Mouse (Mus musculus) granulocyte monocyte progenitor cell, adult 5-6 weeks (primary cell): ENCODE measurements around the gene Gm49395. TPM values are rescaled to one million over a fixed set of nuclear protein-coding genes. Genes with fewer than 3 reads are reported as not detected.
A peak's percentile ranks its signal among the peaks of the same experiment; 100 is the strongest.

ENCODE experiments used
- ATAC-seq: replicated peaks from 2 replicates; pipeline ENCODE4 v1.8.0; 2016; ENCODE audit warnings: mild to moderate bottlenecking, moderate TSS enrichment, inconsistent platforms; ENCODE audit not compliant: poor library complexity, severe bottlenecking
- total RNA-seq, 2 experiments: library from RNA; stranded (forward) in 1 of 2; stranded (reverse) in 1 of 2; fragments of 200-712, 200-1000 nt in 1 of 2; fragments of >200 nt in 1 of 2; fragmentation: Nextera tagmentation in 1 of 2; gene quantifications; 2 replicates each; pipeline ENCODE4 v1.2.3; 2014 to 2017

Gm49395 gene
- total RNA-seq (2014; fragmentation: Nextera tagmentation) (16.8 and 25.2 TPM in 2 replicates), total RNA-seq (2017) (7.6 and 9.3 TPM in 2 replicates)

GRCm38 (mm10) chr13:115101355-115102191 is at the start of gene Gm49395, which contains the start of gene Itga1:
Gm49395 (minus strand) TSS chr13:115101921.
Itga1 (minus strand) TSS chr13:115101964.
- ATAC-seq, result peak; percentile 75

DNA sequence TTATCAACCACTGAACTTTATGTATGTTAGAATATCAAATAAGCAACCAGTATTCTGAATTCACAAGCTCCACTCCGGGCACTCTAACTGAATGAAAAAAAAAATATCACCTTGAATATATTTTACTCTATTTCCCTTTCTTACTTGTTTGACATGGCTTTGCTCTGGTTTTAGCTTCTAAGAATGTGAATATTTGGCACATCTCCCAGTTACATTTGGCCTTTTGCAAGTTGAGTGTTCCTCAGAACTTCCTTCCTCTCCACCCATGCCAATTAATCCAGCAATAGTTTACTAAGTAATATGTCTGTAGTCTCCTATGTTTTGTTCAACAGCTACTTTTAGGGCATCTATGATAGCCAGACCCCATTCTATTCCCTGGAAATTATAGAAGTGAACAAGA is 48.9 kb upstream of the Gm49395 start:
- ATAC-seq, result no peak

DNA sequence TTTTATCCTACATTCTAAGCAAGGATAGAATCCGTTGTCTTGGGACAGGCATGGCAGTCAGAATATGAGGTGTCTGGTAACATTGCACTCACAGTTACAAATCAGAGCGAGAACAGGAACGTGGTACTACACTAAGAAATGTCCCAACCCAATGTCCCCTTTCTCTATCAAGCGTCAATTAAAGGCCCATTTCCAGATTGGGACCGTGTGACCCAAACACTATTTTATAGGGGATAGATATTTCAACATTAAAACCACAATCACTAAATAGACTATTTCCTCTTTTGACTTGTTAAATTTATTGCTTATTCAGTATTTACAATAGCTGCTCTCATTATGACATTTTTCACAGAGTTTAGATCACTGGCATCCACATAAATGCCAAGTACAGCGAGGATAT is 48.1 kb upstream of the Gm49395 start:
- ATAC-seq, result peak; percentile 88

DNA sequence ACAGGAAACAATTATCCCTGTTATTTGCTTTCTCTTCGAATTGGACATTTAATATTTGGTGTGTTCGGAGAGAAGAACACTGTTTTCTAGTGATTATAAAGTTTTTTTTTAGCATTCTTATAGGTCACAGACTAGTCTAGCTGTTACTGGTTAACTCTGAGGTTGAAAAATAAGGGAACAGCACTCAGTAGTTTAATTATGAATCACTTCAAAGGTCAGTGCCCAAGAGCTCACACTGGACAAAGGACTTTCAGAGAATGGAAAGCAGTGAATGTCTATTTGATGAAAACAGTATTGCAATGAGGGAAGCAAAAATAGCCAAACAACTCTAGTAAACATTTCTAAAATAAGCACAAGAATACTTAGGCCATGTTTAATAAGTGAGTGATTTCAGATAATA is 41.9 kb upstream of the Gm49395 start:
- ATAC-seq, result no peak

GRCm38 (mm10) chr13:115142066-115142465 is 40.3 kb upstream of the Gm49395 start:
- ATAC-seq, result peak; percentile 94

DNA sequence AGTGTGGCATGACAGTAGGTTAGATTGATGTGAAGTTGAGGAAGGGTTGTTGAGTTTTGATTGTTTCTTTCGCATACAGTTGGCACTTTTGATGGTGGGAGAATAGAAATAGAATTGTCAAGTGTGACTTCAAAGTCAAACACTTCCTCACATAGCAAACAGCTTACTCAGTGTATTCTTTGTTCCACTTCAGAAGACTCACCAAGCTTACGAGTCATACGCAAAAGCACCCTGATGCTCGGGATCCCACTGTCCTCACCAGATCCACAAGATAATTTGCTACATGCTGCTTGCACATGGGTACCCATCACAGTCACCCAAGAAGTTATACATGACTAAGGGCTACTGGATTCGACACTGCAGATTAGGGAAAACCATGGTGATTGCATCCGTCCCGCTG is 36.8 kb upstream of the Gm49395 start:
- no peak for ATAC-seq

DNA sequence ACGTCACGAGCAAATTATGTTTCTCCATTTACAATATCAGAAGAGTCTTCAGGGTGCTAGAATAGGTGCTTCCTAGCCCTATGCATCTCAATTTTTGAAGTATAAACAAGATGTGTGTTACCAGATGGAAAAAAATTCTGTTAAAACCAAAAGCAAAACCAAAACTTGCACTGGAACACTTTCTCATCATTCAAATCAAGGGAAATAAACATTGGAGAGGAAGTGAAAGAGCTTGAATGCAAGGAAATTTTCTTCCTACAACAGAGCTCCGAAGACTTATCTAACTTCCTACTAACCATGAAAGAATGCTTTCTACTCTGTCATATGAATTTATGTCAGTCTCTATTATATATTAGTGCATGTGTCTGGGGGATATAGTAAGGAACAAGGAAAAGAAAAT is 35.0 kb upstream of the Gm49395 start:
- peak; percentile 88 for ATAC-seq

DNA sequence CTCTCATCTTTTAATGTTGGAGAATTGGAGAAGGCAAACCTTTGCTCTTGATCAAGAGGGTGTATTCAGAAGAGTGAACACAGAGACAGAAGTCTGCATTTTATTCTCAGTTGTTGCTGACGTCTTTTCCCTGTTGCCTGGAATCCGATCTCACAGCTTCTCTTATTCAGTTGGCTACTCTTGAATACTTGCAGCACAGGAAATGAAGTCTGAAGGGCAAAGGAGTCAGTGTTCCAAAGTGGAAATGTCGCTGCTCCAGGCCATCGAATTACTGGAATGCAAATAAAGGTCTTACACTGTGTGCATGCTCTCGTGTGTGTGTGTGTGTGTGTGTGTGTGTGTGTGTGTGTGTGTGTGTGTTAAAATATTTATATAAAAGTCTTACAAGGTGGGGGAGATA is 30.7 kb upstream of the Gm49395 start:
- no peak for ATAC-seq

GRCm38 (mm10) chr13:115131381-115131780 is 29.7 kb upstream of the Gm49395 start:
- ATAC-seq, result no peak

GRCm38 (mm10) chr13:115130035-115130434 is 28.3 kb upstream of the Gm49395 start:
- peak; percentile 76 for ATAC-seq

- no peak for ATAC-seq
These were observed 26.1 kb upstream of the Gm49395 start for GRCm38 (mm10) chr13:115127826-115128225.

DNA sequence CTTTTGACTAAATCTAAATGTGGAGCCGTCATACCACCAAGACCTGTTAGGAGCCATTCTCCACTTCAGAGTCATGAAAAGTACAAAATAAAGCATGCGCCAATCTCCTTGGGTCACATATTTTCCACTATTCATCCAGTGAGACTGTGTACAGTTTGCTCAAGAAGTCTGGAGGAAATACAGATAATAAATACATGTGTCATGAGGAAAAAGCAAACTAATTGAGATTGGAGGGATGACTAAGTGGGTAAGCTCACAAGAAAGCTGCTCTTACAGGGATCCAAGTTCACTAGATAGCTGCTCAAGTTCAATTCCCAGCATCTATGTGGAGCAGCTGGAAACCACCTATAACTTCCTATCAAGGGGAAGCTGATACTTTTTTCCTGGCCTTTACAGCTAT is 24.8 kb upstream of the Gm49395 start:
- ATAC-seq, result no peak

- ATAC-seq, result no peak
These were observed 23.4 kb upstream of the Gm49395 start for GRCm38 (mm10) chr13:115125130-115125529.

GRCm38 (mm10) chr13:115124521-115124920 is 22.8 kb upstream of the Gm49395 start:
- ATAC-seq, result no peak

DNA sequence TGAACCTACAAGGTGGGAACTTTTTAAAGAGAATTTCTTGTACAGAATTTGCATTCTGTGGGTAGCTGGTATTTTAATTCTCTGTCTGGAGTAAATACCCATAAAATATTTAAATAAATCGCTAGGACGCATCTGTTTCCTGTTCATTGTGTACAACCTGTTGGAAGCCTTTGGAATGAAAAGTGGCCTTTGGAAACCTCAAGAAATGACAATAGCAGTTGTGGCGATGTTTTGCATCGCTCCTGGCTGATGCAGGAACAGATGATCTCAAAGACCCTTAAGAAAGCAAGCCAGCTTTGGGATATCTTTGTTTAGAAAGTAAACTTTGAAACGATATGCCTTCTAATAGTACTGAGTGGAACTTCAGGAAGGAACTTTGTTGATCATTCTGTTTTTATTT is 17.0 kb upstream of the Gm49395 start:
- ATAC-seq, result no peak

DNA sequence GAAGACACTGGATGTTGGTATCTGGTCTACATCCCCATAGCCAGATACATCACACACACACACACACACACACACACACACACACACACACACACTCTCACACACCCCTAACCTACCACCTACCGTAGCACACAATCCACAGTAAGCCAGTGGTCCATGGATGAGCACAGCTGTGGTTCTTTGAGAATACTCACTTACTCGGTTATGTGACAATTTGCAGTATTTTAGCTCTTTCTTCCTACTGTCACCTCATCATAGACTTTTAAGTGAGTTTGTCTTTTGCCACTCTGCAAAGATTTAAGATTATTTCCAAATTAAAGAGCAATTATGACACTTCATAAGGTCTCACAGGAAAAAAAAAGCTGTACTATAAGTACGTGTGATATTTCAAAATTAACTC is 16.5 kb upstream of the Gm49395 start:
- ATAC-seq, result no peak

DNA sequence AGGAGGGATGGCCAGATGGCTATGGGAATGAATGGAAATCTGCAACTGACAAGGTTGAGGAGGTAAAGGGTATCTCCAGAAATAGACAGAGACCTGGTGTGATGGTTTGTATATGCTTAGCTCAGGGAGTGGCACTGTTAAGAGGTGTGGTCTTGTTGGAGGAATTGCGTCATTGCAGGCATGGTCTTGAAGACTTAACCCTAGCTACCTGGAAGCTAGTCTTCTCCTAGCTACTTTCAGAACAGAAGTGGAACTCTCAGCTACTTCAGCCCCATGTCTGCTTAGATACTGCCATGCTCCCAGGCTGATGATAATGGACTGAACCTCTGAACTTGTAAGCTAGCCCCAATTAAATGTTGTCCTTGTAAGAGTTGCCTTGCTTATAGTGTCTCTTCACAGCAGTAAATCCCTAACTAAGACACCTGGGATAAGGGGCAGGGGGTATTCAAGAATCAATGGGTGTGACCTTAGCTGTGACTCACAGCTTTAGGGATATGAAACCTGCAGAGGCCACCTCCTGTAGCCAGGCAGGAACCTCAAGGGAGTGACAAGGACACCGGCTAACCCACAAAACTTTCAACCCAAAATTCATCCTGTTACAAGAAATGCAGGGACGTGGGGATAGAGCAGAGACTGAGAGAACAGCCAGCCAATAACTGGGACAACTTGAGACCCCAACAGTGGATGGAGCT is 15.4 kb upstream of the Gm49395 start:
- peak; percentile 89 for ATAC-seq

DNA sequence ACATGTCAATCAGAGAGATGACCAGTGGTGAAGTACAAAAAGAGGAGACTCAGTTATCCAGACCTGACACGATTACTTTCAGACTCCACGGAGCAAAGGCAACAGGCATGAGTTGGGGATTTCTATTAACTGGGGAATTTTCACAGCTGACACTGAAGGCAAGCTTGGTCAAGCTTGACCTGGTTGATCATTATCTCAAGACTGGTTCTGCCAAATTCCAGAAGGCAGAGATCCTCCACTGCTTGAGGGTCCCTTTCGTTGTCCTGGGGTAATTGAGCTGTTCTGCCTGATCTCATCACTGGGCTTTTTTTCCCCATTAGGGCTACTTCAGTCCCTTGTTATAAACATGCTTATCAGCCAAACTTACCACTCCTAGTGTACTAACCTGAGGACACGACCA is 7.9 kb upstream of the Gm49395 start:
- ATAC-seq, result no peak

DNA sequence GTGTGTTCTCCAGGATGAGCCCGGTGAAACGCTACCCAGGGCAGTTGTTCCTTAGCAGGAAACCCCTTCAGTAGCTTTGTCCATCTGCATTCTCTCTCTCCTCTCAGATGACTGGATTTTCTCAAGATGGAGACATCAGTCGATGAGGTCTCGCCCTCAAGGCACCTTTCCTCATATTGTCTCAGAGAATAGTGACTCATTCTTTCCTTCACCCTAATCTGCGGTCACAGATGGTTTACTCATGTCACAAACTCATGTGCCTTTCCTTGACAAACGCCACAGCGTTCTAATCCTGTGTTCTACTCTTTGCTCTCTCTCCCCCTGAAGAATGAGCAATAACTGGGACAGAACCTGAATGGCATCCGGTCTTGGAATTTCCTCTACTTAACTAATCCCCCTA is 5.7 kb upstream of the Gm49395 start:
- peak; percentile 19; the same call in 1 of the 2 replicates for ATAC-seq

DNA sequence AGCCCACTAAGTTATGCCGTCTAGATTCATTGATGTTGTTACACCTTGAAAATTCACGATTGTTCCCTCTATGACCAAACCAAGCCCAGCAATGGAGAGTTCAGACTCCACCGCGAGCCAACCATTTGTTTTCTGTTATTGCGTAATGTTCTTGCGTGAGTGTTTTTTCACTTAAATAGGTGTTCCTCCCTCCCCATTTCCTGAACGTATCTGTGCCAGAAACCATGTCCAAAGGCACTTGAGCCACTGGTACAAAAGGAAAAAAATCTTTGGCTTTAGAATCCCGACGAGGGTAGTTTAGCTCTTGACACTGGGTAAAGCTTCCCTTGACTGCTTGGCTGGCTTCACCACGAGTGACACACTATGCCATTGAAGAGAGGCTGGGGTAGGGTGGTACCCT is 4.5 kb upstream of the Gm49395 start:
- ATAC-seq, result no peak

DNA sequence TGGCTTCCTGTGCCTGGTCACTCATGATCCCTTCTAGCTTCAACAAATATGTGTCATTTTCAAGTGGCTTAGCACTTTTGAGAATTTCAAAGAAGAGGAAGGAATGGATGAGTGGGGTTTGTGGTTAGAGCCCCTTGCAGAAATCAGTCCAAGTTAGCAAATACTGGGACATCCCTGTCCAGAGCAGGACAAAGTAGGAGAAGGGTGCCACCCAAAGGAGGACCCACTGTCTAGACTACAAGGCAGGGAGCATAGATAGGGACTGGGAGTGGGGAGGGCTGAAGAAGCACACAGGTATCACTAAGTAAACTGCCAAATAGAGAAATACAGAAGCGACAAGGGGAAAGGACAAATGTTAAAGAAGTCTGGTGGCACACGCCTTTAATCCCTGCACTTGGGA is 1.0 kb upstream of the Gm49395 start:
- peak; percentile 54 for ATAC-seq
